Mouse (Mus musculus): ENCODE data around the gene Cldn15.
A peak's percentile ranks its signal among the peaks of the same experiment; 100 is the strongest.
"Not testable (repeated sequence)": the region's sequence is repeated elsewhere in the genome, so short reads cannot be mapped to it uniquely, and the experiment has no call there.

The Cldn15 gene

DNA sequence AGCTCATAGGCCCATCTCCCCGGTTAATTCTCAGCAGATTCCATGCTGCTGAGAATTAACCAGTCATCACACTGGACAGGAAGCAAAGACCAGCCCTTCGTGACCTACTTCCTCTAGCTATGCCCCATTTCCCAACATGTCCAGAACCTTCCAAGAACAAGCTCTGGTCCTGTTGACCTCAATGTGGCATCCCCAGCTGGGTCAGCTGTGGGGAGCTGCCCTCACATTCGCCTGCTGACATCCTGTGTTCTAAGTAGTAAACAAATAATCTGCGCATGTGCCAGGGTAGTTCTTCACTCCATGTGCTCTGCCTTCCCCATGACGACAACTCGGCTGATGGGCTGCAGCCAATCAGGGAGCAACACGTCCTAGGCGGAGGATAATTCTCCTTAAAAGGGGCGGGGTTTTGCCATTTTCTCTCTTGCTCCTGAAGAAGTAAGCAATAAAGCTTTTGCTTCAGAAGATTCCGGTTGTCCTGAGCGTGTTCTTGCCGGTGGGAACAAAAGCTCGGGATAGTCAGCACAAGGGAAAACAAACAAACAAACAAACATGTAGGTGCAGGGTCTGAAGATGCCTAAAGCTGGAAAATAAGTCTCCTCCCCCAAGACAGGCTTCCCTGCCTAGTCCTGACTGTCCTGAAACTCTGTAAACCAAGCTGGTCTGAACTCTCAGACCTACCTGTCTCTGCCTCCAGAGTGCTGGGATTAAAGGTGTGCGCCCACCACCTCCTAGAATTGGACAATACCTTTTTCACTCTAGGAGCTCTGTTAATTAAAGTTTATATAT is 16.7 kb upstream of the Cldn15 start:
- not testable (repeated sequence) for DNase-seq (ENCODE audit: low read depth, low spot score)

- DNase-seq (ENCODE audit: low read depth, low spot score): no peak
Observed at GRCm38 (mm10) chr5:136950521-136950920, 15.9 kb upstream of the Cldn15 start.

DNA sequence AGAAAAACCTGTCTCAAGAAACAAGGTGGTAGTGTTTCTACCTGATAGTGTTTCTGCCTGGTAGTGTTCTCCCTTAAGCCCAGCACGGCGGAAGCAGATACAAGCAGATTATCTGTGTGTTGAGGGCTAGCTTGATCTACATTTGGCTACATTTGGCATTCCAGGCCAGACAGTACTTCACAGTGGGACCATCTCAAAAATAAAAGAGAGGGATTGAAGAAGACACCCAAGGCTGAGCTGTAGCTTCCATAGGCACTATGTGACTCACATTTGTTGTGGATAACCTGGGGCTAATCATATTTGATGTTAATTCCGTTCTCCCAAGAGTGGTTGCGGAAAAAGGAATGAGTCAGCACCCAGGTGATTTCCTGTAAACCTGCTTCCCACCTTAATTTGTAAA is 14.3 kb upstream of the Cldn15 start:
- DNase-seq (ENCODE audit: low read depth, low spot score): no peak

- DNase-seq (ENCODE audit: low read depth, low spot score): peak; percentile 100
Observed at GRCm38 (mm10) chr5:136953015-136953414, 13.4 kb upstream of the Cldn15 start, which contains the start of gene Fis1. Gene Fis1 (plus strand): TSS chr5:136953275.

DNA sequence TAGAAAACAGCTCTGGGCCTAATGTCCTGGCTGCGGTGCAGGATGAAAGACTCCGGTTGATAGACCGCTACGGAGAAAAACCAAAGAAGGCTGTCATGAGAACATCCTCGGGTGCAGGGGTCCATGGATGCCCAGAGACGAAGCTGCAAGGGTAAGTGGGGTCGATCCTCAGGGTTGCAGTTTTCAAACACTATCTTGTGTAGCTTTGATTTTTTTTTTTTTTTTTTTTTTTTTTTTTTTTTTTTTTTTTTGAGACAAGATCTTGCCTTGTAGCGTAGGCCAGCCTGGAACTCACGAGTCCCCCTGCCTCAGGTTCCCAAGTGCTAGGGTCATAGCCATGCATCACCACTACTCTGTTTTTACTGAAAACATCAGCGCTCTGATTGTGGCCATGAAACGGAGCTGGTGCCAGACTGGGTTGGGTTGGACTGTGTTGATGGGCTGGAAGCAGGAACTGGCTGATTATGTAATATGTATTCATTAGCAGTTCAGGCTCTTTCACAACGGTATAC is 12.9 kb upstream of the Cldn15 start:
- DNase-seq (ENCODE audit: low read depth, low spot score): peak; percentile 59

DNA sequence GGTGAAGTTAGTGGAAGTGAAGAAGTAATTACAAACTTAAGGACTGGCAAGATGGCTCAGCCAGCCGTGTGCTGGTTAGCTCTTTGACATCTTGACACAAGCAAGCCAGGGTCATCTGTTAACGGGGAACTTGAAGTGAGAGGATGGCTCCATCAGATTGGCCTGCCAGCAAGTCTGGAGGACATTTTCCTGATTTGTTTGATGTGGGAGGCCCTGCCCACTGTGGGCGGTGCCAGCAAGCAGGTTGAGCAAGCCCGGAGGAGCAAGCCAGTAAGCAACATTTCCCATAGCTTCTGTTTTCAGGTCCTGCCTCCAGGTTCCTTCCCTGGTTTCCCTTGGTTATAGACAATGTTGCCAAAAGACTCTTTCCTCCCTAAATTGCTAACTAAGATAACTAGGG is 10.8 kb upstream of the Cldn15 start:
- no peak for DNase-seq (ENCODE audit: low read depth, low spot score)

DNA sequence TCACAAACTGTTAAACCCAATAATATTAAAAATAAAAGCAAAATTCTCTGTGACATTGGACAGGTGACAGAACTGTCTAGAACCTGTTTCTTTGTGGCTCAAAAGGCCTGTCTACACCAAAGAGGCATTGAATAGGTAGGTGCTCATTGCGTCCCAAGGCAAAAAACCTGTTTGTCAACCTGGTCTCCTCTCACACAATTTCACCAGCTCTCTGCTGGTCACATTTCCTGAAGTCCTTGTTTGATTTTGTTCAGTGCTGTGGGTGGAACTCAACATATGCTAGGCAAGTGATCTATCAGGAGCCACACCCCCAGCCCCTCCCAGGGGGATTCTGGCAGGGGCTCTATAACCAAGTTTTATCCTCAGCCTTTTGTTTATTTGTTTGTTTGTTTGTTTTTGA is 9.2 kb upstream of the Cldn15 start:
- DNase-seq (ENCODE audit: low read depth, low spot score): no peak

- DNase-seq (ENCODE audit: low read depth, low spot score): no peak
Observed at GRCm38 (mm10) chr5:136958991-136959605, 7.3 kb upstream of the Cldn15 start.

DNA sequence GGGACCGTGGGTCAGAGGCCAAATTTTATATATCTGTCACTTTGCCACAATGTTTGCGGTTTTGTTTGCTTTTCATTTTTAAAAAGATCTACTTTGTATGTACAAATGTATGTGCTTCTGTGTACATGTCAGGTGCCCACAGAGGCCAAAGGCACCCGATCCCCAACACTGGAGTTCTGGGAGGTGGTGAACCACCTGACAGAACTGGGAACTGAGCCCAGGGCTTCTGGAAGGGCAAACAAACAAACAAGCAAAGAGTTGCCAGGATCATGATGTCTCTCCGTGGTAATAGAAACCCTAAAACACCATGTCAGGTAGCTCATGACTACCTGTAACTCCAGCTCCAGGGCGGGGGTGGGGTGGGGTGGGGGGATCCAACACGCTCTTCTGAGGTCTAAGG is 6.4 kb upstream of the Cldn15 start:
- DNase-seq (ENCODE audit: low read depth, low spot score): no peak

- DNase-seq (ENCODE audit: low read depth, low spot score): peak; percentile 76
Observed at GRCm38 (mm10) chr5:136961334-136961982, 5.0 kb upstream of the Cldn15 start.

- peak; percentile 97 for DNase-seq (ENCODE audit: low read depth, low spot score)
Observed at GRCm38 (mm10) chr5:136961983-136962461, 4.4 kb upstream of the Cldn15 start.

GRCm38 (mm10) chr5:136962501-136962900 is 3.9 kb upstream of the Cldn15 start:
- DNase-seq (ENCODE audit: low read depth, low spot score): peak; percentile 93

DNA sequence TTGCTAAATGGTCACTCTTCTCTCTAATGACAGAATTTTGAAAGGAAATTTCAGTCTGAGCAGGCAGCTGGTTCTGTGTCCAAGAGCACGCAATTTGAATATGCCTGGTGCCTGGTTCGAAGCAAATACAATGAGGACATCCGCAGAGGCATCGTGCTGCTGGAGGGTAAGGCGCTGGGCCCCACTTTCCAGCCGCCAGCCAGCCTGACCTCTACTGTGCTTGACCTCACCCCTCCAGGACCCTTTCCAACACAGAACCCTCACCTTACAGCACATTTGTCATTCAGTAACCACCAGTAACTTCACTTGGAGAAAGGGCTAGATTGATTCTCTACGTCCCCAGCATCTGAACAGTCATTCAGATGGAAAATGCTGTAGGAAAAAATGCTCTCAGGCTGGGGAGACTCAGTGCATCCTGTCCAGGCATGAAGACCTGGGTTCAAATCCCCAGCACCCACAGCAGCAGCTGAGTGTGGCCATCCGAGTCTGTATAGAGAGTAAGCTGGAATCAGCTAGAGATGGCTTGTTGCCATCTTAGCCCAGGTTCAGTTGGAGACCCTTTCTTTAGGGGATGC is 3.4 kb upstream of the Cldn15 start:
- DNase-seq (ENCODE audit: low read depth, low spot score): no peak

DNA sequence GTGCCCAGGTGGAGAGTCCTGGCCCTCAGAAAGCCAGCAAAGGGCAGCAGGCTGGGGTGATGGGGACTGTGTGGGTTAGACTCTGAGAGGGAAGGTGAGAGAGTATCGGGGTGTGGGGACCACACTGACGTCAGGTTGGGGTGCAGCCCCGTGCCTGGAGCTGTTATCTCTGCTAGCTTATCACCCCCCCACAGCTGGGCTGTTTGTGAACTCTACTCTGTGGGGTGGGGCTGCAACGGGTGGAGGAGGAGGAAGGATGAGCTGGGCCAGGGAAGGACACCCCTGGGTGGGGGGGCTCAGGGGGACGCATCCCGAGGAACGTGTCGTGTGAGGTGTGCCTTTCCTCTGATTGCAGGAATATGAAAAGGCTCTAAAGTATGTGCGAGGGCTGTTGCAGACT is 1.2 kb upstream of the Cldn15 start:
- no peak for DNase-seq (ENCODE audit: low read depth, low spot score)

DNA sequence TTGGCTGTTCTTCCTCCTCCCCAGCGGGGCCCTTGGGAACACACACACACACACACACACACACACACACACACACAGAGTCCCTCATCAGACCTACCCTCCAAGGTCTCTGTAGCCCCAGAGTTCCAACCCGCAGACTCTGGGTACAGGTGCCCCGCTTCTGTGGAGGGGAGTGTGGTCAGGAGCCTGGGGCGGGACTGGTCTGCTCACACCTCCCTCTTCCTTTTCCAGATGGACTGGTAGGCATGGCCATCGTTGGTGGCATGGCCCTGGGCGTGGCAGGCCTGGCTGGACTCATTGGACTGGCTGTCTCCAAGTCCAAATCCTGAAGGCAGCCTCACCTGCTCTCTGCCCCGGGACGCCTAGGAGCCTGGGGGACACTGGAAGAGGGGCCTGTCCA is 730 bp upstream of the Cldn15 start:
- no peak for DNase-seq (ENCODE audit: low read depth, low spot score)

DNA sequence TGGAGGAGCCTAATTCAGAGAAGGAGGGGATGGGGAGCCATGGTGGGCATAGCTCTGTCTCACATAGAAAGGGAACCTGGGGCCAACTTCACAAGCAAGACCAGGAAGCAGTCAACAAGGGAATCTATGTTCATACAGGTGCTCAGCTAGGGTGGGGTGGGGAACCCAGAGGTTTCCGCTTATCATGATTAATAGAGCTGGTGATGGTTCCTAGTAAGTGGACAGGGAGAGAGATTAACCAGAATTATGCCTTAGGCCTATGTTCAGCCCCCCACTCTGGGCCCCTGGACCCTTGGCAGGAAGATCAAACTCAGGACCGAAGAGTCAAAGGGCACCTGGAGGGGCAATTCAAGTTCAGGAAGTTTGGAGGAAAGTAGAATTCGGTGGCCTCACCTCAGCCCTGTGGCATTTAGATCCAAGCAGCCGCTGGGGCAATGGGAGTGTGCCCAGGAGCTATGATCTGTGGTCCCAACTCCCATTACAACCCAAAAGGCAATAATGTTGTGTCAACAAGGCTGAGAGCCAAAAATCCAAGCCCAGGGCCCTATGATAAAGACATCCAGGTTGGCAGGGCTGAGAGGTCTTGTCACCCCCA is 542 bp downstream of the Cldn15 start:
- peak; percentile 53 for DNase-seq (ENCODE audit: low read depth, low spot score)

DNA sequence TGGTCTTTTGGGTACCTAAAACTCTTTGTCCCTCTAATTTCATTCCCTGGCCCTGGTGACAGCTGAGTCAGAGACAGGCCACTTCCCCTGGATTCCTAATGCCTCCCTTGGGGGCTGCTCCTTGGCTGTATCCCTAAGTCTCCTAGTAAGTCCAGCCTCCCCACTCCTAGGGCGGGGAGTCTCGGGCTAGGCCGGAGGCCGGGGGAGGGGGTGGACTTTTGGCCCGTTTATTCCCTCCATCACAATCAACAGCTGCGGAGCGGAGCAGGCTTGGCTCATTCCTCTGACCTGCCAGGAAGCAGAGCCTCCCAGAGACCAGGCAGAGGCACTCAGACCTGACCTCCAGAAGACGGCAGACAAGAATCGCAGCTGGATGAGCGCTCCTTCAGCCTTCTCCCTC is 1.2 kb downstream of the Cldn15 start:
- peak; percentile 73 for DNase-seq (ENCODE audit: low read depth, low spot score)

- DNase-seq (ENCODE audit: low read depth, low spot score): peak; percentile 93
Observed at GRCm38 (mm10) chr5:136970703-136971102, 4.3 kb downstream of the Cldn15 start.

GRCm38 (mm10) chr5:136973670-136974069 is 7.3 kb downstream of the Cldn15 start:
- DNase-seq (ENCODE audit: low read depth, low spot score): no peak

GRCm38 (mm10) chr5:136977769-136978168 is 11.4 kb downstream of the Cldn15 start:
- DNase-seq (ENCODE audit: low read depth, low spot score): no peak

- no peak for DNase-seq (ENCODE audit: low read depth, low spot score)
Observed at GRCm38 (mm10) chr5:136979762-136980161, 13.3 kb downstream of the Cldn15 start.

DNA sequence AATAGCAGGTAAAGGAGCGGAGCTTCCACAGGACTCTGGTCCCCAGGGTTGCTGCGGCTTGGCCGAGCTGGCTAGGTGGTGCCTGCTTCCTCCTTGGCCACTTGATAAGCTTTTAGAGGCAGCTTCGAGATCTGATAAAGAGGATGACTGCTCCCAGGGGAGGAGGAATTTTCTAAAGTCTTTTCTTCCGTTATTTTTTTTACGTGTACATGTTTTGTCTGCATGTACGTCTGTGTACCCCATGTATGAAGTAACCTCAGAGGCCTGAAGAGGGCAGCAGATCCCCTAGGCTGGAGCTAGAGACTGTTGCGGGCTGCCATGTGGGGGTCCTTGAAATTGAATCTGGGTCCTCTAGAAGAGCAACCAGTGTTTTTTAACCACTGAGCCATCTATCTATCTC is 14.6 kb downstream of the Cldn15 start:
- no peak for DNase-seq (ENCODE audit: low read depth, low spot score)
